Mouse (Mus musculus) heart, embryonic 16.5 days (tissue): Measurements from ENCODE around the gene Tti1. TPM values are rescaled to one million over a fixed set of nuclear protein-coding genes. Genes with fewer than 3 reads are reported as not detected.

Experiments
- ATAC-seq: fragments of 200-750 bp; cut with Nextera tagmentation; replicated peaks from 2 replicates; pipeline ENCODE4 v1.8.0; 2017; ENCODE audit warnings: moderate number of reproducible peaks; ENCODE audit not compliant: insufficient read depth, low FRiP score; ENCODE audit errors: extremely low read depth
- H3K27ac ChIP-seq: fragments of 300-500 bp; sonication (generic); 2 replicates; pipeline ENCODE4 v1.5.1; 2014; ENCODE audit warnings: mild to moderate bottlenecking, low read length, control low read depth, moderate library complexity
- H3K27me3 ChIP-seq: fragments of 300-500 bp; sonication (generic); 2 replicates; pipeline ENCODE4 v1.6.1; 2014; ENCODE audit warnings: low read length, mixed read lengths; ENCODE audit not compliant: control insufficient read depth, insufficient read depth
- H3K36me3 ChIP-seq: fragments of 300-500 bp; sonication (generic); 2 replicates; pipeline ENCODE4 v1.6.1; 2014; ENCODE audit not compliant: control insufficient read depth, insufficient read depth
- H3K4me1 ChIP-seq: fragments of 300-500 bp; sonication (generic); 2 replicates; pipeline ENCODE4 v1.6.1; 2014; ENCODE audit warnings: low read length, mixed read lengths; ENCODE audit not compliant: control insufficient read depth, insufficient read depth
- H3K4me2 ChIP-seq: fragments of 300-500 bp; sonication (generic); 2 replicates; pipeline ENCODE4 v1.6.1; 2014; ENCODE audit warnings: low read depth, mild to moderate bottlenecking, control low read depth, low read length
- H3K4me3 ChIP-seq: fragments of 300-500 bp; sonication (generic); 2 replicates; pipeline ENCODE4 v1.5.1; 2014; ENCODE audit warnings: mild to moderate bottlenecking, control low read depth, low read length
- H3K9ac ChIP-seq: fragments of 300-500 bp; sonication (generic); 2 replicates; pipeline ENCODE4 v1.6.1; 2014; ENCODE audit warnings: low read length, control low read depth
- H3K9me3 ChIP-seq: fragments of 300-500 bp; sonication (generic); replicated peaks from 2 replicates; pipeline ENCODE4 v1.6.1; 2016; ENCODE audit warnings: low read length; ENCODE audit not compliant: control insufficient read depth
- WGBS: fragments of 180-500 bp; shearing (Covaris S2); extraction: QIAGEN DNeasy Blood & Tissue Kit; methylation state at CpG from one replicate; pipeline ENCODE4 v1.1.7; 2014; 5-methylcytosine and 5-hydroxymethylcytosine counted together
- polyA plus RNA-seq: library from polyadenylated mRNA; unstranded; fragments of >200 nt; fragmentation: Nextera tagmentation; extraction: Ambion mirVana; gene quantifications from 2 replicates; pipeline ENCODE4 v1.2.1, GENCODE M21; 2015

Gene Tti1
- polyA plus RNA-seq, 1 experiment from 2014 or later = 24.2 TPM

- H3K27ac ChIP-seq = no peak overlapping the region
- 71% methylated on average over 2 of the region's 2 CpGs for WGBS
- peaks cover 19% of the 10 kb centered on the region for H3K4me1 ChIP-seq
- no peaks in the 10 kb centered on the region for H3K27me3 ChIP-seq
- no peaks in the 10 kb centered on the region for H3K9me3 ChIP-seq
- H3K9ac ChIP-seq = no peak overlapping the region
- no peak overlapping the region for H3K4me2 ChIP-seq
- peaks cover 8% of the 10 kb centered on the region for H3K36me3 ChIP-seq
- no peak for ATAC-seq
- H3K4me3 ChIP-seq = no peak overlapping the region
Measured at GRCm38 (mm10) chr2:158035813-158036212, 7.6 kb upstream of the Tti1 start.

- peak overlapping the region; percentile 91 for H3K4me2 ChIP-seq
- H3K4me3 ChIP-seq = peak overlapping the region; percentile 99
- no peaks in the 10 kb centered on the region for H3K9me3 ChIP-seq
- H3K4me1 ChIP-seq = peaks cover 26% of the 10 kb centered on the region
- no peaks in the 10 kb centered on the region for H3K36me3 ChIP-seq
- no peak overlapping the region for H3K27ac ChIP-seq
- WGBS = 74% methylated on average over 7 of the region's 7 CpGs
- no peak for ATAC-seq
- no peaks in the 10 kb centered on the region for H3K27me3 ChIP-seq
- peak overlapping the region; percentile 98; the same call in 1 of the 2 replicates for H3K9ac ChIP-seq
Measured at GRCm38 (mm10) chr2:158030007-158030406, 1.8 kb upstream of the Tti1 start.

- WGBS = 2% methylated on average over 16 of the region's 16 CpGs
- Histone ChIP-seq H3K4me1 (peaks cover 24% of the 10 kb centered on the region), H3K36me3 (no peaks in the 10 kb centered on the region), H3K4me3 (peak overlapping the region; percentile 99), H3K27ac (peak overlapping the region; percentile 94), H3K9me3 (no peaks in the 10 kb centered on the region), H3K4me2 (peak overlapping the region; percentile 91), H3K9ac (peak overlapping the region; percentile 98), H3K27me3 (no peaks in the 10 kb centered on the region)
- no peak for ATAC-seq
Measured at GRCm38 (mm10) chr2:158027855-158028353, 329 bp downstream of the Tti1 start.

- no peaks in the 10 kb centered on the region for H3K4me1 ChIP-seq
- H3K27ac ChIP-seq = no peak overlapping the region
- no peaks in the 10 kb centered on the region for H3K36me3 ChIP-seq
- H3K4me2 ChIP-seq = no peak overlapping the region
- 60% methylated on average over 4 of the region's 4 CpGs for WGBS
- H3K9ac ChIP-seq = no peak overlapping the region
- ATAC-seq = no peak
- no peak overlapping the region for H3K4me3 ChIP-seq
- H3K9me3 ChIP-seq = no peaks in the 10 kb centered on the region
- H3K27me3 ChIP-seq = no peaks in the 10 kb centered on the region
Measured at GRCm38 (mm10) chr2:158017330-158017729, 10.9 kb downstream of the Tti1 start.

- peaks cover 8% of the 10 kb centered on the region for H3K36me3 ChIP-seq
- no peak overlapping the region for H3K4me2 ChIP-seq
- no peaks in the 10 kb centered on the region for H3K9me3 ChIP-seq
- H3K4me3 ChIP-seq = no peak overlapping the region
- 95% methylated on average over 3 of the region's 3 CpGs for WGBS
- no peaks in the 10 kb centered on the region for H3K27me3 ChIP-seq
- ATAC-seq = no peak
- H3K4me1 ChIP-seq = peaks cover 12% of the 10 kb centered on the region
- H3K27ac ChIP-seq = no peak overlapping the region
- H3K9ac ChIP-seq = no peak overlapping the region
Measured at GRCm38 (mm10) chr2:158012608-158013007, 15.6 kb downstream of the Tti1 start.

GRCm38 (mm10) chr2:158009373-158009772 is 18.9 kb downstream of the Tti1 start:
- Histone ChIP-seq H3K36me3 (peaks cover 12% of the 10 kb centered on the region), H3K27ac (no peak overlapping the region), H3K9ac (no peak overlapping the region), H3K27me3 (no peaks in the 10 kb centered on the region), H3K4me3 (no peak overlapping the region), H3K9me3 (no peaks in the 10 kb centered on the region), H3K4me2 (no peak overlapping the region), H3K4me1 (peaks cover 12% of the 10 kb centered on the region)
- WGBS = 60% methylated on average over 7 of the region's 7 CpGs
- ATAC-seq = no peak

- Histone ChIP-seq H3K36me3 (peaks cover 12% of the 10 kb centered on the region), H3K4me2 (no peak overlapping the region), H3K4me3 (no peak overlapping the region), H3K4me1 (peaks cover 12% of the 10 kb centered on the region), H3K9ac (no peak overlapping the region), H3K27me3 (no peaks in the 10 kb centered on the region), H3K9me3 (no peaks in the 10 kb centered on the region), H3K27ac (no peak overlapping the region)
- no peak for ATAC-seq
- 93% methylated on average over 4 of the region's 4 CpGs for WGBS
Measured at GRCm38 (mm10) chr2:158005641-158006040, 22.6 kb downstream of the Tti1 start.

GRCm38 (mm10) chr2:158004620-158005019 is 23.6 kb downstream of the Tti1 start:
- Histone ChIP-seq H3K27me3 (no peaks in the 10 kb centered on the region), H3K36me3 (peaks cover 12% of the 10 kb centered on the region), H3K4me3 (no peak overlapping the region), H3K9me3 (no peaks in the 10 kb centered on the region), H3K9ac (no peak overlapping the region), H3K4me1 (peaks cover 8% of the 10 kb centered on the region), H3K27ac (no peak overlapping the region), H3K4me2 (no peak overlapping the region)
- 50% methylated on average over 6 of the region's 6 CpGs for WGBS
- no peak for ATAC-seq

- no peak for ATAC-seq
- WGBS = 34% methylated on average over 3 of the region's 3 CpGs
- H3K4me2 ChIP-seq = no peak overlapping the region
- H3K4me3 ChIP-seq = no peak overlapping the region
- H3K36me3 ChIP-seq = peaks cover 17% of the 10 kb centered on the region
- no peaks in the 10 kb centered on the region for H3K27me3 ChIP-seq
- no peak overlapping the region for H3K27ac ChIP-seq
- no peak overlapping the region for H3K9ac ChIP-seq
- no peaks in the 10 kb centered on the region for H3K4me1 ChIP-seq
- H3K9me3 ChIP-seq = no peaks in the 10 kb centered on the region
Measured at GRCm38 (mm10) chr2:157998817-157999216, 29.4 kb downstream of the Tti1 start.
